Mouse (Mus musculus): ENCODE measurements around the gene Ccar1.

GRCm38 (mm10) chr10:62803296-62803695 lies 11.2 kb upstream of the Ccar1 start:
- TF ChIP-seq CTCF (IDR thresholded peaks at IDR 0.05; ENCODE audit: low read depth) (no peak), EP300 (optimal IDR thresholded peaks at IDR 0.05) (no peak)
